Mouse (Mus musculus) myocyte (in vitro differentiated cells): ENCODE measurements around the gene Sh3kbp1.

Source experiments
- POLR2A ChIP-seq: IDR thresholded peaks from one replicate; pipeline ENCODE4 v1.6.1; 2011; ENCODE audit warnings: low read depth, mild to moderate bottlenecking, control low read depth, moderate library complexity; ENCODE audit not compliant: insufficient read length
- USF1 ChIP-seq: IDR thresholded peaks from one replicate; pipeline ENCODE4 v1.6.1; 2011; ENCODE audit warnings: low read depth, mild to moderate bottlenecking, control low read depth, moderate library complexity

DNA sequence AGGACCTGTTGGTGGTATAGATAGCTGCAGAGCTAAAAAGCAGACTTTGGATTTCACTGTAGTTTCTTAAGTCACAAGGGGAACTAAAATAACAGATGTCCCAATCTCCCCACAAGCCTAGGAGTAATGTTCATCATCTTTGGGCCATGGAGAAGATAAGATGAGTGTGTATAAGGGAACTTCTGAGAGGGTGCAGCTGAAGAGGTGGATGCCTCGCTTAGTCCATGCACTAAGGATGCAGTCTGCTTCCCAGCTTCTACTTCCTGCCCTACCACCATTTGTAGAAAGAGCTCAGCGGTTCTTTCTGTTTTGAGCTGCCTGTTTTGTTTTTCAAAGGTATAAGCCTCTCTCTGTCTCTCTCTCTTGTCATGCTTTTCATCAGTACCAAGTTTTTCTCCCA, 69.5 kb downstream of the Sh3kbp1 start:
- TF ChIP-seq POLR2A: no peak
- TF ChIP-seq USF1: no peak
